8 mouse cellular contexts compared by ENCODE assay signal in genomic region chr7:114416021-114416845, GRCm38 (mm10). TPM values are rescaled to one million over a fixed set of nuclear protein-coding genes. Genes with fewer than 3 reads are reported as not detected.
DNase-seq lines count a peak whose midpoint lies in the region; ATAC-seq and TF ChIP-seq lines count a peak whose summit lies in the region.

No protein-coding gene starts in this region.

- no peaks in the 10 kb centered on the region for H3K27me3 ChIP-seq in embryonic facial prominence, embryonic 11.5 days (ENCODE audit: control insufficient read depth, insufficient read depth, low read length)
- no peaks in the 10 kb centered on the region for H3K27me3 ChIP-seq in heart, embryonic 13.5 days (replicated peaks)
- no peaks in the 10 kb centered on the region for H3K27me3 ChIP-seq in kidney, postnatal 0 days (ENCODE audit: insufficient read depth, low read length)
- H3K27me3 ChIP-seq in liver, embryonic 11.5 days (replicated peaks; ENCODE audit: control insufficient read depth, insufficient read depth, low read length): 0 out of 2 replicates have a peak, but pooled peaks cover 2% of the 10 kb centered on the region
- H3K27me3 ChIP-seq in myocyte (ENCODE audit: control insufficient read depth, insufficient read depth, insufficient read length): no peaks in the 10 kb centered on the region
- H3K27me3 ChIP-seq in stomach, embryonic 15.5 days (replicated peaks): no peaks in the 10 kb centered on the region

- no peaks in the 10 kb centered on the region for H3K36me3 ChIP-seq in embryonic facial prominence, embryonic 11.5 days (replicated peaks; ENCODE audit: control insufficient read depth, insufficient read depth, low read depth, low read length)
- H3K36me3 ChIP-seq in heart, embryonic 13.5 days: no peaks in the 10 kb centered on the region
- H3K36me3 ChIP-seq in kidney, postnatal 0 days (ENCODE audit: insufficient read depth, low read length): no peaks in the 10 kb centered on the region
- no peaks in the 10 kb centered on the region for H3K36me3 ChIP-seq in liver, embryonic 11.5 days (ENCODE audit: control insufficient read depth, insufficient read depth, low read length)
- no peaks in the 10 kb centered on the region for H3K36me3 ChIP-seq in myocyte (ENCODE audit: control insufficient read depth, insufficient read depth)
- no peaks in the 10 kb centered on the region for H3K36me3 ChIP-seq in stomach, embryonic 15.5 days

- no peaks in the 10 kb centered on the region for H3K9me3 ChIP-seq in embryonic facial prominence, embryonic 11.5 days (replicated peaks; ENCODE audit: control insufficient read depth, low read length)
- H3K9me3 ChIP-seq in heart, embryonic 13.5 days: no peaks in the 10 kb centered on the region
- no peaks in the 10 kb centered on the region for H3K9me3 ChIP-seq in kidney, postnatal 0 days (replicated peaks; ENCODE audit: low read length)
- H3K9me3 ChIP-seq in liver, embryonic 11.5 days (ENCODE audit: control insufficient read depth, low read length): no peaks in the 10 kb centered on the region
- no peaks in the 10 kb centered on the region for H3K9me3 ChIP-seq in stomach, embryonic 15.5 days

- H3K4me3 ChIP-seq in embryonic facial prominence, embryonic 11.5 days (ENCODE audit: low read depth, low read length): peak overlapping the region; percentile 82
- peak overlapping the region; percentile 93 for H3K4me3 ChIP-seq in heart, embryonic 13.5 days
- peak overlapping the region; percentile 87 for H3K4me3 ChIP-seq in kidney, postnatal 0 days (replicated peaks; ENCODE audit: low read depth, low read length)
- H3K4me3 ChIP-seq in liver, embryonic 11.5 days (ENCODE audit: low read depth, low read length): peak overlapping the region; percentile 88
- H3K4me3 ChIP-seq in myocyte: peak overlapping the region; percentile 49
- H3K4me3 ChIP-seq in stomach, embryonic 15.5 days (replicated peaks): peak overlapping the region; percentile 72

- peak; percentile 75 for DNase-seq in A20 (ENCODE audit: low read depth, low spot score)
- peak; percentile 41 for DNase-seq in adrenal gland, postnatal 14 days
- peak; percentile 46 for DNase-seq in embryonic facial prominence, embryonic 11.5 days (ENCODE audit: low spot score)
- DNase-seq in kidney, postnatal 0 days (ENCODE audit: low spot score): peak; percentile 32
- peak; percentile 64 for DNase-seq in liver, embryonic 11.5 days (ENCODE audit: low spot score)

- TF ChIP-seq POLR2A in myocyte (IDR thresholded peaks at IDR 0.05; ENCODE audit: insufficient read length, low read depth): no peak

- TF ChIP-seq CTCF in kidney, postnatal 0 days (IDR thresholded peaks at IDR 0.05; ENCODE audit: low read depth): no peak

- under 1% methylated on average over 53 of the region's 66 CpGs for WGBS in embryonic facial prominence, embryonic 11.5 days
- WGBS in heart, embryonic 13.5 days: under 1% methylated on average over 65 of the region's 66 CpGs
- WGBS in kidney, postnatal 0 days: under 1% methylated on average over 66 of the region's 66 CpGs
- under 1% methylated on average over 66 of the region's 66 CpGs for WGBS in liver, embryonic 11.5 days
- WGBS in stomach, embryonic 15.5 days: under 1% methylated on average over 63 of the region's 66 CpGs

- H3K9ac ChIP-seq in embryonic facial prominence, embryonic 11.5 days (replicated peaks; ENCODE audit: low read length): peak overlapping the region; percentile 93
- H3K9ac ChIP-seq in heart, embryonic 13.5 days: peak overlapping the region; percentile 95
- peak overlapping the region; percentile 82 for H3K9ac ChIP-seq in kidney, postnatal 0 days (ENCODE audit: low read depth, low read length)
- peak overlapping the region; percentile 88 for H3K9ac ChIP-seq in liver, embryonic 11.5 days (ENCODE audit: low read depth, low read length)
- peak overlapping the region; percentile 72 for H3K9ac ChIP-seq in stomach, embryonic 15.5 days

- peak overlapping the region; percentile 90 for H3K4me2 ChIP-seq in embryonic facial prominence, embryonic 11.5 days (ENCODE audit: low read depth, low read length)
- peak overlapping the region; percentile 80 for H3K4me2 ChIP-seq in heart, embryonic 13.5 days
- peak overlapping the region; percentile 99 for H3K4me2 ChIP-seq in kidney, postnatal 0 days (ENCODE audit: low read length)
- H3K4me2 ChIP-seq in liver, embryonic 11.5 days: peak overlapping the region; percentile 97
- peak overlapping the region; percentile 75 for H3K4me2 ChIP-seq in myocyte (ENCODE audit: low read depth)
- peak overlapping the region; percentile 90 for H3K4me2 ChIP-seq in stomach, embryonic 15.5 days

- H3K4me1 ChIP-seq in embryonic facial prominence, embryonic 11.5 days (ENCODE audit: control insufficient read depth, insufficient read depth, low read length): no peaks in the 10 kb centered on the region
- peaks cover 18% of the 10 kb centered on the region for H3K4me1 ChIP-seq in heart, embryonic 13.5 days
- H3K4me1 ChIP-seq in kidney, postnatal 0 days (replicated peaks; ENCODE audit: insufficient read depth, low read length): 0 out of 2 replicates have a peak, but pooled peaks cover 2% of the 10 kb centered on the region
- peaks cover 8% of the 10 kb centered on the region for H3K4me1 ChIP-seq in liver, embryonic 11.5 days (replicated peaks; ENCODE audit: control insufficient read depth, insufficient read depth, low read length)
- peaks cover 3% of the 10 kb centered on the region; the same call in 1 of the 2 replicates for H3K4me1 ChIP-seq in stomach, embryonic 15.5 days

- H3K79me2 ChIP-seq in myocyte (ENCODE audit: control insufficient read depth, insufficient read depth): peaks cover 21% of the 10 kb centered on the region

- peak overlapping the region; percentile 98 for H3ac ChIP-seq in myocyte (ENCODE audit: control insufficient read depth, insufficient read length)

- ATAC-seq in embryonic facial prominence, embryonic 11.5 days (replicated peaks; ENCODE audit: insufficient number of reproducible peaks, low FRiP score, low TSS enrichment, low read depth): peak; percentile 63
- ATAC-seq in heart, embryonic 13.5 days (ENCODE audit: extremely low read depth, insufficient number of reproducible peaks, low FRiP score, low TSS enrichment): peak; percentile 47; the same call in 1 of the 2 replicates
- ATAC-seq in kidney, postnatal 0 days (replicated peaks; ENCODE audit: low FRiP score, low read depth): peak; percentile 63
- peak; percentile 31 for ATAC-seq in liver, embryonic 11.5 days (replicated peaks; ENCODE audit: low FRiP score)
- ATAC-seq in stomach, embryonic 15.5 days (ENCODE audit: insufficient read depth, low FRiP score, low read depth): peak; percentile 33

- H3K27ac ChIP-seq in embryonic facial prominence, embryonic 11.5 days (replicated peaks; ENCODE audit: low read depth, low read length): peak overlapping the region; percentile 76; the same call in 1 of the 2 replicates
- peak overlapping the region; percentile 81; the same call in 1 of the 2 replicates for H3K27ac ChIP-seq in heart, embryonic 13.5 days (replicated peaks)
- H3K27ac ChIP-seq in kidney, postnatal 0 days: peak overlapping the region; percentile 68; the same call in 1 of the 2 replicates
- H3K27ac ChIP-seq in liver, embryonic 11.5 days (ENCODE audit: low read depth, low read length): peak overlapping the region; percentile 79; the same call in 1 of the 2 replicates
- peak overlapping the region; percentile 88 for H3K27ac ChIP-seq in stomach, embryonic 15.5 days

TF ChIP-seq in myocyte, 11 proteins besides CTCF, POLR2A, EP300 and RAD21:
- TF ChIP-seq MYOG (IDR thresholded peaks at IDR 0.05; ENCODE audit: control insufficient read depth in 1 of 3, insufficient read depth in 1 of 3, insufficient read length in 2 of 3, low read depth in 2 of 3): peak in 1 of 3 experiments; percentile 25
- TF ChIP-seq POLR2AphosphoS2 (IDR thresholded peaks at IDR 0.05; ENCODE audit: insufficient read length, low read depth): no peak
- TF ChIP-seq TCF12 (IDR thresholded peaks at IDR 0.05; ENCODE audit: insufficient read depth, poor library complexity, severe bottlenecking): no peak
- no peak for TF ChIP-seq USF1 (IDR thresholded peaks at IDR 0.05; ENCODE audit: low read depth)
- TF ChIP-seq MYOD1 (IDR thresholded peaks at IDR 0.05; ENCODE audit: control insufficient read depth in 1 of 3, insufficient read length in 2 of 3, low read depth in 2 of 3): no peak
TF ChIP-seq in myocyte: peak in this region for 1.

RNA-seq across cellular contexts. Expression of gene Pde3b, which starts 1.2 kb away (rescaled TPM):
- total RNA-seq in adrenal gland, postnatal 14 days (2021): 55.5 and 64.4 TPM in 2 replicates
- polyA plus RNA-seq in embryonic facial prominence, embryonic 11.5 days (2014; fragmentation: Nextera tagmentation; extraction: Ambion mirVana): 10.2 and 14.3 TPM in 2 replicates
- polyA plus RNA-seq in heart, embryonic 13.5 days (2015; fragmentation: Nextera tagmentation; extraction: Ambion mirVana): 3.2 and 4.0 TPM in 2 replicates
- polyA plus RNA-seq in kidney, postnatal 0 days (2015; fragmentation: Nextera tagmentation; extraction: Ambion mirVana): 3.2 and 4.2 TPM in 2 replicates
- polyA plus RNA-seq in liver, embryonic 11.5 days (2014; fragmentation: Nextera tagmentation; extraction: Ambion mirVana): 6.2 and 7.4 TPM in 2 replicates
- 3.3 TPM for polyA plus RNA-seq in myocyte (2012; fragmentation: generic; extraction: Trizol)
- 4.2 and 5.3 TPM in 2 replicates for polyA plus RNA-seq in stomach, embryonic 15.5 days (2015; fragmentation: Nextera tagmentation; extraction: Ambion mirVana)

Comparison
In these comparisons a context has a peak if more than half of its experiments do, and no peak if none do; other contexts are left out.
1. Peak in every context shown above with its lines: DNase-seq, ATAC-seq, H3K4me3 ChIP-seq and H3K27ac ChIP-seq.